Mouse (Mus musculus) right cerebral cortex, postnatal 36 days (tissue): ENCODE results near the gene Fbxo27.

Source experiments
- DNase-seq, 2 experiments: peaks; one replicate each; pipeline ENCODE4 v3.0.0; 2022; ENCODE audit warnings: low spot score in 2 of 2, mixed read lengths in 1 of 2

The Fbxo27 gene

GRCm38 (mm10) chr7:28702601-28703143 lies 10.0 kb downstream of the Fbxo27 start:
- no peak for DNase-seq

- no peak for DNase-seq
Measured at GRCm38 (mm10) chr7:28709454-28709853, 16.8 kb downstream of the Fbxo27 start.

DNA sequence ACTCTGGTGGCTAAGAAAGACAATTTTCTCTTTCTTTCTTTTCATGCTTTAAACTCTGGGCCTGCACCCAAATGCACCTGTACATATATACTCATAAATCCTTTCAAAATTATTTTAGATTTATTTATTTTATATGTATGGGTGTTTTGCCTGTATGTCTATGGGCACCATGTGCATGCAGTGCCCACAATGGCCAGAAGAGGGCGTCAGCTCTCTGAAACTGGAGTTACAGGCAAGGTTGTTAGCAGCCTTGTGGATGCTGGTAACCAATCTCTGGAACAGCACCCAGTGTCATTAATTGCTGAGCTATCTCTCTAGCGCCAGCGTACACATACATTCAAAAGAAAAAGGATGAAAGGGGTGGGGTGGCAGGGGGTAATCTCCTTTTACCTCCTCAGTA lies 18.3 kb downstream of the Fbxo27 start:
- no peak for DNase-seq

DNA sequence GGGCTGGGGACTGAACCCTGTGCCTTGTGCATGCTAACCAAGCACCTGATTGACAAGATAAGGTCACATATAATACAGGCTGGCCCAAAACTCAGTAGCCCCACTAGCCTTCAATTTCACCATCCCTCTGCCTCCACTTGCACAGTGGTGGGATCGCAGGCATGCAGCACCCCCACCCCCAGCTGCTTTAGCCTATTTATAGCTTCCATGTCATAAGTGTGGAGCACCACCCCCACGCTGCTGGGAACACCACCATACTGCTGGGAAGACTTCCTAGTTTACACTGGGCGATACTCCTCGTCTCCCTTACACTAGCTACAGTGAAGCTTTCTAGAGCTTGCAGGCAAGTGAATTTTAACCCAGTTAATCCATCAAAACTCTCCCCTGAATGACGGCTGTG lies 22.0 kb downstream of the Fbxo27 start:
- DNase-seq, result peak; percentile 49 to 56

DNA sequence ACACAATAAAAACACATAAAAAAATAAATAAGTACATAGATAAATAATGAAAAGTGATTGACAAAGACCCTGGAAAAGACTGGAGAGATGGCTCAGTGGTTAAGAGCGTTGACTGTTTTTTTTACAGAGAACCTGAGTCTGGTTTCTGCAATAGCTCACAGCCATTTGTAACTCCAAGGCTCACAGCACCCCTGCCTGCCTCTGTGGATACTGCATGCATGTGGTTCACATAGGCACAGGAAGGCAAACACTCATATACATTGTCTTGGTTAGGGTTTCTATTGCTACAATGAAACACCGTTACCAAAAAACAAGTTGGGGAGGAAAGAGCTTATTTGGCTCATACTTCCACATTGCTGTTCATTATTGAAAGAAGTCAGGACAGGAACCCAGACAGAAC lies 22.9 kb downstream of the Fbxo27 start:
- no peak for DNase-seq

DNA sequence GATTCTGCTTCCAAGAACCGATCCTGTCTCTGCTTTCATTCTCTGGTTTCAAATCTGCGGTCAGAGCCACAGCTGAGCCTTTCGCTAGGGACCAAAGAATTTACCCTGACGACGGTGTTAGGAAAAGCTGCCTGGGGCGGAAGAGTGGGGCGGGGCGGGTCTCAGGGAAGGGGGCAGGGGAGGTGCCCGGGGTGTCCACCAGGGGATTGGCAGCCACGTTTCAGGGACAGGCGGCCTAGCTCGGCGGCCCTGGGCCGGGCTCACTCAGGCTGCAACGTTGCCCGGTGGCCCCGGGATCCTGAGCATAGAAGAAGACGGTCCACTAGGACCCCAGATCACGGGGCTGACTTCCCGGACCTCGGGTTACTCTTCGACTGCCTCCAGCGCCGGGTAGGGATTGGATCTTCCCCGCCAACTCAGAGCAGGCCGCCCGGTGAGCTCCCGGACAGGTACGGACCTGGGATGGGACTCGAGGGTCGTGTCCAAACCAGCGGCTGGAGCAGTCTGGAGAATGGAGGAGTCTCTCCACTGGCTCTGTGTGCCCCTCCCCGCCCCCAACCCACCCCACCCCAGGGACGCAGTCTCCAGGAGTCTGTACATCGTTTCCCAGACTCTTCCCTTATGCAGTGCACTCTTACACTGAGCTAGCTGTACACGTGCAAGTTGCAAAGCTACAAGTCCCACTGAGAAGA lies 24.1 kb downstream of the Fbxo27 start, which contains the start of gene Fbxo17:
TSS of gene Fbxo17 (plus strand) at position 215 of the 692 bp plus-strand sequence.
- no peak for DNase-seq

GRCm38 (mm10) chr7:28717726-28718125 lies 25.1 kb downstream of the Fbxo27 start:
- no peak for DNase-seq

DNA sequence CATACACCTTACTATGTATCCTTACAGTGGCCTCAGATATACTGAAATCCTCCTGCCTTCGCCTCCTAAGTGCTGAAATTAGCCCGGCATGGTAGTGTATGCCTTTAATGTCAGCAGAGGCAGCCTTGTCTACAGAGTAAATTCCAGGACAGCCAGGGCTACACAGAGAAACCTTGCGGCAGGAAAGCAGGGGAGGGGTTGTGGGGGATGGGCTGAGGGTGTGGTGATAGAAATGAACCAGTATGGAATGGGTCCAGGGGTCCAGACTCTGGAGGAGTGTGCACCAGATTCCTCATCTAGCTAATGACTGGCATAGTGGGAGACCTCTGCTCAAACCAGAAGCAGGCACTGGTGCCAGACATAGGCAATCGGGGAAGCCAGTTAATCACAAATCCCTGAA lies 26.5 kb downstream of the Fbxo27 start:
- DNase-seq, result no peak

- DNase-seq, result no peak
Measured at GRCm38 (mm10) chr7:28719650-28720049, 27.0 kb downstream of the Fbxo27 start.

DNA sequence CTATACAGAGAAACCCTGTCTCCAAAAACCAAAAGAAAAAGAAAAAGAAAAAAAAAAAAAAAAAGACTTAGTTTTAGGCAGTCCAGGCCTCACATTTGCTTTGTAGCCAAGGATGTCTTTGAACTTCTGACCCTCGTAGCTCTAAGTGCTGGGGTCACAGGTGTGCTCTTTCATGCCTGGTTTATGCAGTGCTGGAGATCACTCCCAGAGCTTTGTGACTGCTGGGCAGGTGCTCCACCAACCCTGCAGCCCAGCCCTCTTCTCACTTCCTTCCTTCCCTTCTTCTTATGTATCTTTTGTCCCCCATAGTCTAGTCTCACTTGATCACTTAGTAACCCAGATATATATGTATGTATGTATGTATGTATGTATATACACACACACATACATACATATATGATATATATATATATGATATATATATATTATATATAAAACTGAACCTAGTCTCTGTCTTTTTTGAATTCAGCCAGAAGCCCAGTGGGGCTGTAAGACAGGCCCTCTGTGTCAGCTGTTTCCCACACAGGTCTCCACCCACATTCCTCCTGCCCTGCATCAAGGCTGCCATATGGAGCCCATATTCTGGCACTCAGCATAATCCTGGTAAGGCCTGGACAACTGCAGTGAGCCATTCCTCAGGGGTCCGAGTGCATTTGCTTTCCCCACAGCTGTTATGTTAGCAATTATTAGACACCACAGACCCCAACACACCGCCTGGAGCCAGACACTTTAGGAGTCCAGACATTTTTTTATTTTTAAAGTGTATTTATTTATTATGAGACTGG lies 28.3 kb downstream of the Fbxo27 start:
- no peak for DNase-seq

DNA sequence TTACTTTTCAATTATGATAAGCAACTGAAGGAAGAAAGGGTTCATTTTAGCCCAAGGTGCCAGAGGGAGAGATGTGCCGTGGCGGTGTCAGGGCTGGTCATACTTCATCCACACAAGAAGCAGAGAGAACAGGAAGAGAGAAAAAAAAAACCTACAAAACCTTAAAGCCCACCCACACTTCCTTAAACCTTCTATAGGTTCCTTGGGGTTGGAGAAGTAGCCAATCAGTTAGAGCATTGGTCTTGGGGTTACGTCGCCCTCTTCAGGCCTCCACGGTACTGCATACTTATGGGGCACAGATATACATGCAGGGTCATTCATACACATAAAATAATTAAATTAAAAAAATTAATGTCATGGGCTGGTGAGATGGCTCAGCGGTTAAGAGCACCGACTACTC lies 29.4 kb downstream of the Fbxo27 start:
- DNase-seq, result no peak

GRCm38 (mm10) chr7:28724613-28725012 lies 32.0 kb downstream of the Fbxo27 start:
- no peak for DNase-seq

DNA sequence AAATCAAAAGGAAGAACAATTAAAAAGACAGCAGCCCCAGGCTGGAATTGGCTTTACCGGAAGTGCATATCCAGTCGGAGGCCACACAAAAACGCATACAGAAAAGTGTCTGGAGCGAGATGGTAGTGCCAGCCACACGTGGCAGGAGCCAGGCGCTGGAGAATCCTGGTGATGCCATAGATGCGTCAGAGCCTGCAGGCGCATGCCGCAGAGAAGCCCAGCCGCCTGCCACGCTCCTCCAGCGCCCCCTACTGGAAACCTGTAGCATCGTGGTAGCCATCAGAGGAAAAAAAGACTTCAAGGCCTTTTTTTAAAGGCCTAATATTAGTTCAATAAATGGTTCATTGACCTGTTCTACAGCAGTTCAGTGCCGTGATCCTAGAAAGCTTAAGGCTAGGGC lies 34.0 kb downstream of the Fbxo27 start:
- peak; percentile 69 to 78 for DNase-seq

GRCm38 (mm10) chr7:28727649-28728340 lies 35.1 kb downstream of the Fbxo27 start:
- DNase-seq, result peak; percentile 23 to 35

- DNase-seq, result no peak
Measured at GRCm38 (mm10) chr7:28732341-28733142, 39.9 kb downstream of the Fbxo27 start.

DNA sequence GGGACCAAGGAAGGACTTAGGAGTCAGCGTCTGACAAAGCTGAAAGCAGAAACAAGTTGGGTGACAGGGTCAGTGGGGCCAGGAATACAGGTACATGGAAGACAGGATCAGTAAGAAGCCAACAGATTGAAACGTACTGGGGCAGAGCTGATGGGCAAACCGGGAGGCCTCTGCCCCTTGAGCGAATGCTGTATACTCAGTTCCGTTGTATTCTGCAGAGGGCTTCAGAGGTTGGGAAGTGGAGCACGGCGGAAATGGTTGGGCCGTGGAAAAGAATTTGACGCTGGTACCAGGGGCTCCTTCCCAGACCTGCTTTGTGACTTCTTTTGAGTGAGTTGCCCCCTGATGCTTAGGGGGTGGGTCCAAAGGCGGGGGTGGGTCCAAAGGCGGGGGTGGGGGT lies 40.6 kb downstream of the Fbxo27 start:
- no peak for DNase-seq

DNA sequence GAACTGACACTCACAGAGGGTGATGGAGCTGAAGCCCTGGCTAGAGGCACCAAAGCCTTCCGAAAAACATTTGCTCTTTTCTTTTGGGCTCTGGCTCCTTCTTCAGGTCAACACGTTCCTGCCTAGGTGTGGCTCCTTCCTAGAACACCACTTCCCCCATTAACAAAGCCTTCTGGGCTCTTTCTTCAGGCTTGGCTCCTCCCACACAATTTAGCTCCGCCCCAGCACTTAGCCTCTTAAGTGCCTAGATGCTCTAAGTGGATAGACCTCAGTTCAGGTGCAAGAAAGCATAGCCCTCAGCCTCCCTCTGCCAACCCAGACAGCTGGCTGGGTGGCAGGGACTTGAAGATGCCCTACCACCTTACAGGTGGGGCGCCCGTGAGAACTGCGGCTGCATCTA lies 43.1 kb downstream of the Fbxo27 start:
- DNase-seq, result no peak

- DNase-seq, result no peak
Measured at GRCm38 (mm10) chr7:28739829-28740228, 47.2 kb downstream of the Fbxo27 start.

- no peak for DNase-seq
Measured at GRCm38 (mm10) chr7:28740949-28741348, 48.3 kb downstream of the Fbxo27 start.

GRCm38 (mm10) chr7:28741368-28741708 lies 48.7 kb downstream of the Fbxo27 start:
- no peak for DNase-seq

DNA sequence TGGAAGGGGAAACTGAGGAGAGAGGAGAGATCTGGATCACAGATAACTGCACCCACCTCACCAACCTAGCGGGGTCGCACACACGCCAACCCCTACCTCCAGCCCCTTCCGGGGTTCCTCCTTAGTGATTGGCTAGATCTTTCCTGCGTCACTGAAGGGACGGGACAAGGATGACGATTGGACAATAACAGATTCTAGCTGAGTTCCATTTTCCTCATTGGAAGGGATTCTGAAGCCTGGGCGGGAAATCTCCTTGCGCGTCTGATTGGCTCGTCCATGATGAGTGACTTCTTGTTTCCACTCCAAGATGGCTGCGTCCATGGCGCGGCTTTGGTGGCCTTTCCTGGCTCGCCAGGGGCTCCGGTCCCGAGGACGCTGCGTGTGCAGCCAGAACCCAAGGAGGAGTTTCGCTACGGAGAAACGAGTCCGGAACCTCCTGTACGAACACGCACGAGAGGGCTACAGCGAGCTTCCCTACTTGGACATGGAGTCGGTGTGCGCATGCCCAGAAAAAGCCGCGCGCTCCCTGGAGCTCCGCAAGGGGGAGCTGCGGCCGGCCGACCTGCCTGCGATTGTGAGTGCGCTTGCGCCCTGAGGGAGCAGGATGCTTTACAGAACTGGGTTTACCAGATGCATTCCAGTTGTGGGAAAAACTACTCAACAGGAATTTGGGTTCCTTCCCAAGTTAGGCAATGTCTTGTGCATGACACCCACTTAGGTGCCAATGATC lies 49.2 kb downstream of the Fbxo27 start, which contains the start of the genes Mrps12 and Sars2:
TSS of gene Mrps12 (minus strand) at position 112 of the 730 bp plus-strand sequence.
TSS of gene Sars2 (plus strand) at position 284 of the 730 bp plus-strand sequence.
- peak; percentile 96 to 98 for DNase-seq
